Mouse (Mus musculus) thymus, postnatal 4 days (tissue): ENCODE results near the gene Alx3.

Experiments
- DNase-seq: peaks from one replicate; pipeline ENCODE4 v3.0.0; 2021

Alx3 gene

GRCm38 (mm10) chr3:107594662-107595263 lies at the start of gene Alx3:
Alx3 (plus strand) TSS chr3:107595031.
- no peak for DNase-seq

GRCm38 (mm10) chr3:107545278-107545677 lies 49.6 kb upstream of the Alx3 start:
- DNase-seq, result no peak

- DNase-seq, result no peak
These were observed 49.0 kb upstream of the Alx3 start for GRCm38 (mm10) chr3:107545716-107546412.

- DNase-seq, result no peak
These were observed 47.9 kb upstream of the Alx3 start for GRCm38 (mm10) chr3:107546956-107547355.

- peak; percentile 80 for DNase-seq
These were observed 44.3 kb upstream of the Alx3 start for GRCm38 (mm10) chr3:107550409-107551049.

- no peak for DNase-seq
These were observed 40.0 kb upstream of the Alx3 start, which contains the start of gene Ubl4b for GRCm38 (mm10) chr3:107554842-107555241. Ubl4b (minus strand) TSS chr3:107555073.

- no peak for DNase-seq
These were observed 36.1 kb upstream of the Alx3 start for GRCm38 (mm10) chr3:107558740-107559139.

- peak; percentile 56 for DNase-seq
These were observed 35.6 kb upstream of the Alx3 start for GRCm38 (mm10) chr3:107559183-107559582.

- no peak for DNase-seq
These were observed 32.7 kb upstream of the Alx3 start for GRCm38 (mm10) chr3:107562104-107562503.

GRCm38 (mm10) chr3:107562591-107562990 lies 32.2 kb upstream of the Alx3 start:
- DNase-seq, result no peak

GRCm38 (mm10) chr3:107563880-107564279 lies 31.0 kb upstream of the Alx3 start:
- no peak for DNase-seq

- no peak for DNase-seq
These were observed 29.5 kb upstream of the Alx3 start for GRCm38 (mm10) chr3:107565331-107565730.

GRCm38 (mm10) chr3:107567766-107568165 lies 27.1 kb upstream of the Alx3 start:
- no peak for DNase-seq

GRCm38 (mm10) chr3:107568721-107569120 lies 26.1 kb upstream of the Alx3 start:
- no peak for DNase-seq

GRCm38 (mm10) chr3:107571205-107571604 lies 23.6 kb upstream of the Alx3 start:
- no peak for DNase-seq

- no peak for DNase-seq
These were observed 18.0 kb upstream of the Alx3 start for GRCm38 (mm10) chr3:107576807-107577206.

GRCm38 (mm10) chr3:107577810-107578390 lies 16.9 kb upstream of the Alx3 start:
- no peak for DNase-seq

- DNase-seq, result peak; percentile 70
These were observed 15.4 kb upstream of the Alx3 start for GRCm38 (mm10) chr3:107579466-107579865.

- no peak for DNase-seq
These were observed 13.5 kb upstream of the Alx3 start for GRCm38 (mm10) chr3:107581103-107582010.

- DNase-seq, result no peak
These were observed 12.5 kb upstream of the Alx3 start for GRCm38 (mm10) chr3:107582130-107582874.

GRCm38 (mm10) chr3:107582875-107583767 lies 11.7 kb upstream of the Alx3 start:
- no peak for DNase-seq
